Mouse (Mus musculus): ENCODE measurements around the gene Rad54l. TPM values are rescaled to one million over a fixed set of nuclear protein-coding genes. Genes with fewer than 3 reads are reported as not detected.

The Rad54l gene
- 11.4 and 12.1 TPM in 2 replicates for polyA plus RNA-seq (2015; fragmentation: Nextera tagmentation; extraction: Ambion mirVana)

DNA sequence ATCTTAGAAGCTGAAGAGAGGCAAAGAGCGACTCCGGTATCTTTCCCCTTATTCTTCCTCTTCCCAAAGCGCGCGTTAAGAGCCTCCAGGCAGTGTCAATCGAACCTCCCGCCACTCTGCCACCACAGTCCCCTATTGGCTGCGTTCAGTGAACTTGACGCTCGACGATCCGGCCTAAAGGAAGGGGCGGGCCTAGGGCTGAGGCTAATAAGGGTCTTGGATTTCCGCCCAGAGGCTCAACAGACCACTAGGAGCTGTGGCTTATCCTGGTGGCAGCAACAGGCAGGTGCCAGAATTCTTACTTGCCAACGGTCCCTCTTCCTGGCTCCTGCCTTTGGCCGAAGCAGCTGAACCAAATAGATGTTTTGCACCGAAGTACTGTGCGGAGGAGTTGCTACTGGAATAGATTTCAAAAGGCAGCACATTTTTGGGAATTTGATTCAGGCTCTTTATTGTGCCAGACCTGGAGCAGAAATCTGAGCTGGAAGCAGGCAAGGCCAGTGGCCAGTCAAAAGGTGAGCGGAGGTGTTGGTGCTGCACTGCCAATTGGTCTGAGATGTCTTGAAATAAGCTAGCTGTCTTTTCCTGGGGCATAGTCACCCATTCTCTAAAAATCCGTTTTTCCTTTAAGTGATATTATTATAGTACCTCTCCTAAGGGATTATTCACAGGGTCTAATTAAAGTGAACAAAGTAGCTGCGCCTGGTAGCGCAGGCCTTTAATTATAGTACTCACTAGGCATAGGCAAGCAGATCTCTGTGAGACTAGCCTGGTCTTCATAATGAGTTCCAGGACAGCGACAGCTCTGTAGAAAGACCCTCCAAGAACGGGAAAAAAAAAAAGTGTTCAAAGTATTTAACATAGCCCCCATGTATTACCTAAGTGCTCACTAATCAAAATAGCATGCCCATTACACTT lies at the start of gene Rad54l, which contains the start of gene Pomgnt1:
Gene Rad54l (minus strand): TSS at position 89 of the 918 bp plus-strand sequence.
Gene Pomgnt1 (plus strand): TSS at position 239 of the 918 bp plus-strand sequence.
- peak within 1 kb of the TSS; percentile 74 for H3K9ac ChIP-seq
- peak; percentile 98 for ATAC-seq (ENCODE audit: low FRiP score)
- peak within 1 kb of the TSS; percentile 54 for H3K4me3 ChIP-seq
- peaks cover 20% of the 10 kb centered on the region for H3K4me1 ChIP-seq (replicated peaks)
- peak within 1 kb of the TSS; percentile 70 for H3K4me2 ChIP-seq
- H3K27ac ChIP-seq: peak within 1 kb of the TSS; percentile 63
- no peaks in the 10 kb centered on the region for H3K27me3 ChIP-seq
- no peaks in the 10 kb centered on the region for H3K36me3 ChIP-seq
- no peaks in the 10 kb centered on the region for H3K9me3 ChIP-seq
- 7% methylated on average over 24 of the region's 24 CpGs for WGBS

DNA sequence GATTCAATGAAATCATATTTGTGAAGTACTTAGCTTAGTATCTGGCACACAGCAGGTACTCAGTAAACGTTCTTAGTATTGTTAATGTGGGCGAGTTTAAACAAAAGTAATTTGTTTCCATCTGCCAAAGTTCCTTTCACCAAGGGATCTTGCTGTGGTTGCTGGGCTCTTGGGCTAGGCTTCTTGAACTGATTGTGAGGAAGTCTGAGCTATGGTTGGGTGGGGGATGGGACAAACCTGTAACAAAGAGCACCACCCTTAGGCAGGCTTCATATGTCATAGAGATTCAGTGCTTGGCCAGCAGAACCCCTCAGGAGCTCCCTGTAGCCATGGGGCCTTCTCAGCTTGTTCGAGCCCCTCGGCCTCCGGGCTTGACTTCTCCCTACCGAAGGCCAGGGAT lies 49.6 kb upstream of the Rad54l start, which contains the start of the genes 1700042G07Rik and Gm49337:
Gene 1700042G07Rik (plus strand): TSS at position 301 of the 400 bp plus-strand sequence.
Gene Gm49337 (plus strand): TSS at position 313 of the 400 bp plus-strand sequence.
- no peak within 1 kb of the TSS for H3K4me2 ChIP-seq
- H3K4me1 ChIP-seq (replicated peaks): peaks cover 28% of the 10 kb centered on the region
- H3K4me3 ChIP-seq: no peak within 1 kb of the TSS
- no peaks in the 10 kb centered on the region for H3K36me3 ChIP-seq
- no peaks in the 10 kb centered on the region for H3K27me3 ChIP-seq
- 82% methylated on average over 6 of the region's 6 CpGs for WGBS
- no peak for ATAC-seq (ENCODE audit: low FRiP score)
- no peaks in the 10 kb centered on the region for H3K9me3 ChIP-seq
- H3K27ac ChIP-seq: no peak within 1 kb of the TSS
- no peak within 1 kb of the TSS for H3K9ac ChIP-seq

DNA sequence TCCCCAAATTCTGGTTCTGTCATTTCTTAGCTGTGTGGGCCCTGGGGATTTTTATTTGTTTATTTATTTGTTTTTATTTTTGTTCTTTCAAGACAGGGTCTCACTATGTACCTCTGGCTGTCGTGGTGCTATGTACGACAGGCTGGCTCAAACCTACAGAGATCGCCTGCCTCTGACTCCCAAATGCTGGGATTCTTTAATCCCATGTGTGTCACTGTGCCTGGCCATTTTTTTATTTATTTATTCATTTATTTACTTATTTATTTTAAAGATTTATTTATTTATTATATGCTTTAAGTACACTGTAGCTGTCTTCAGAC lies 45.8 kb upstream of the Rad54l start:
- Histone ChIP-seq H3K4me2 (no peak overlapping the region), H3K27me3 (no peaks in the 10 kb centered on the region), H3K27ac (no peak overlapping the region), H3K4me3 (no peak overlapping the region), H3K4me1 (replicated peaks) (no peaks in the 10 kb centered on the region; the same call in 1 of the 2 replicates), H3K36me3 (no peaks in the 10 kb centered on the region), H3K9me3 (no peaks in the 10 kb centered on the region), H3K9ac (no peak overlapping the region)
- 69% methylated on average over 3 of the region's 3 CpGs for WGBS
- ATAC-seq (ENCODE audit: low FRiP score): peak; percentile 65

- H3K9me3 ChIP-seq: no peaks in the 10 kb centered on the region
- ATAC-seq (ENCODE audit: low FRiP score): peak; percentile 79
- H3K27ac ChIP-seq: no peak overlapping the region
- H3K4me2 ChIP-seq: no peak overlapping the region
- no peak overlapping the region for H3K4me3 ChIP-seq
- H3K27me3 ChIP-seq: no peaks in the 10 kb centered on the region
- no peak overlapping the region for H3K9ac ChIP-seq
- no peaks in the 10 kb centered on the region for H3K36me3 ChIP-seq
- 89% methylated on average over 7 of the region's 8 CpGs for WGBS
- no peaks in the 10 kb centered on the region; the same call in 1 of the 2 replicates for H3K4me1 ChIP-seq (replicated peaks)
Measured at GRCm38 (mm10) chr4:116168617-116169352, 45.3 kb upstream of the Rad54l start.

DNA sequence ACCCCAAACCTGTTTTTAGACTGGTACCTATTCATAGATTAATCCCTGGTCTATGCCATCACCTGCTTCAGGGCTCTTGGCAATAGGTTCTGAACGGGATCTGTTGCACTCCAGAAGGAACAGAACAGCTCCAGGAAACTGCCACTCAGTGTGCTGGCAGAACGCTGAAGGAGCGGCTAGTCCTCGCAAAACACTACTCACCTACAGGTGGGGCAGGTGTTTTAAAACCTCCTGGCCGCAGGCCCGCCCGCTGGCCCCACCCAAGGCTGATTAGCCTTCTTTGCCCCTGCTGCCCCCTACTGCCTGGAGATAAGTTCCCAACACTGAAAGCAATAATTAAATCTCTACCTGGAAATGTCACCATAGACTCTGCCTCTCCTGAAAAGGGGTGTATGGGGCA lies 43.9 kb upstream of the Rad54l start, which contains the start of gene Tspan1:
Gene Tspan1 (minus strand): TSS at position 198 of the 400 bp plus-strand sequence.
- no peak within 1 kb of the TSS for H3K27ac ChIP-seq
- H3K9me3 ChIP-seq: no peaks in the 10 kb centered on the region
- no peak for ATAC-seq (ENCODE audit: low FRiP score)
- H3K36me3 ChIP-seq: no peaks in the 10 kb centered on the region
- 29% methylated on average over 7 of the region's 7 CpGs for WGBS
- no peaks in the 10 kb centered on the region for H3K4me1 ChIP-seq (replicated peaks)
- H3K4me2 ChIP-seq: no peak within 1 kb of the TSS
- H3K27me3 ChIP-seq: no peaks in the 10 kb centered on the region
- H3K4me3 ChIP-seq: no peak within 1 kb of the TSS
- H3K9ac ChIP-seq: no peak within 1 kb of the TSS

DNA sequence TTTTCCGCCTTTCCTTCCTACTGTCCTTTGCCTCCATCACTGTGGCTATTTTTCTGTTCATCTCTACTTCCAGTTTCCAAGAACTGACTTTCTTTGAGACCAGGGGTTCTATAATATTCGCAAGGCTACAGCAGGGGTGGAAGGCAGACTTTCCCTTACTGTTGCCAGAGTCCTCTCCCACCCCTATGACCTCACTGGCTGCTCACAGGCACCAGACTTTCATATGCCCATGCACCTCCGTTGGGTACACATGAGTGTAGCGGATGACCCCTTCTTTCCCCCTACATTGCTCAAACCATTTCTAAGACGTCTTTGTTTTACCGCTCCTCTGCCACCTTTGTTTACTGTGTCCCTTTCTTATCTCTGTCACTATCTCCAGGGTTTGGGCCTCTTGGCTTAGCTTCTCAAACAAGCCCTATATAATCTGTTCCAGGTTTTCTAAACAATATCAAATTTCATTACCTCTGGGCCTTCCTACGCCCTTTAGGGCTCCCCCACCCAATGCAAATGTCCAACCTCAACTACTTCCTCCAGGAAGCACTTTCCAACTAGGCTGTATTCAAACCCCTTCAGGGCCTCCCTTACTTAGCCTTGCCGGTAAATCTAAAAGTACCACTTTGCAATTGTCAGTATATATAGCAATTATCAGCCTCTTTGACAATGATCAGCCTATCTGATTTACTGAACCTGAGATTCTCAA lies 42.4 kb upstream of the Rad54l start:
- Histone ChIP-seq H3K36me3 (no peaks in the 10 kb centered on the region; the same call in 1 of the 2 replicates), H3K4me3 (no peak overlapping the region), H3K9ac (no peak overlapping the region), H3K27ac (no peak overlapping the region), H3K4me1 (replicated peaks) (no peaks in the 10 kb centered on the region), H3K4me2 (no peak overlapping the region), H3K27me3 (no peaks in the 10 kb centered on the region), H3K9me3 (no peaks in the 10 kb centered on the region)
- ATAC-seq (ENCODE audit: low FRiP score): no peak
- WGBS: 77% methylated on average over 8 of the region's 8 CpGs

DNA sequence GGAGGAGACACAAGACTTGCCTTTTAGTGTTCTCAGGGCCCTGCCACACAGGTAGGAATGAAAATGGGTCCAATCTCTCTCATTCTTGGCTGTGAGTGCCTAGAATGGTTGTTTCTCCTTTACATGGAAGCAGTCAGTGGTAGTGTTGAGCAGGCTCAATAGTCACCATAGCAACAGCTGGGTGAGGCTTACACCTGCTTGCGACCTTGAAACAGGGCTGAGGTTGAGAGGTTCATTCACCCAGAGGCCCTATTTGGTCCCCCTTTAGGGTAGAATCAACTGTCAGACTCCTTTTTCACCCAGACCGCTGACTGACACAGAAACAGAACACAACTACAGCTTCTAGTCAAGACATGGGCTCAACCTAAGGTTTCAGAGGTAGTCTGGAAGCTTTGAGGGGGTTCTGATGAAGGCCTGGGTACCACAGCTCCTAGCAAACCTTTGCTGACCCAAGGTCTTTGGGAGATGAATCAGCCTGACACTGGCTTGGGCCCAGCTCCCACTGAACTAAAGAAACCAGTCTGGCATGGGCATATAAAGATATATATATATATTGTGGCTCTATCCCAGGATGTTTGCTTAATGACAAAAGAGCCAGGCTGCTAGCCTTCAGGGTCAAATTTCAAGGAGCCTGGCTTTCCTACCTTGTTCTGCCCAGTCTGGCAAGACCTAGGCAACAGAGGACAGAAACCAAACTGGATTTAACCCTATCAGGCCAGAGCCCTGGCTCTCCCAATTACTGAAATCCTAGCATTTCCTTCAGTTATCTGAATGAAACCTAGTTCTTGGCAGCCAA lies 41.5 kb upstream of the Rad54l start:
- Histone ChIP-seq H3K36me3 (peaks cover 7% of the 10 kb centered on the region; the same call in 1 of the 2 replicates), H3K4me1 (replicated peaks) (no peaks in the 10 kb centered on the region), H3K9ac (no peak overlapping the region), H3K27me3 (no peaks in the 10 kb centered on the region), H3K4me2 (no peak overlapping the region), H3K9me3 (no peaks in the 10 kb centered on the region), H3K27ac (no peak overlapping the region), H3K4me3 (no peak overlapping the region)
- no peak for ATAC-seq (ENCODE audit: low FRiP score)
- 83% methylated on average over 2 of the region's 2 CpGs for WGBS

DNA sequence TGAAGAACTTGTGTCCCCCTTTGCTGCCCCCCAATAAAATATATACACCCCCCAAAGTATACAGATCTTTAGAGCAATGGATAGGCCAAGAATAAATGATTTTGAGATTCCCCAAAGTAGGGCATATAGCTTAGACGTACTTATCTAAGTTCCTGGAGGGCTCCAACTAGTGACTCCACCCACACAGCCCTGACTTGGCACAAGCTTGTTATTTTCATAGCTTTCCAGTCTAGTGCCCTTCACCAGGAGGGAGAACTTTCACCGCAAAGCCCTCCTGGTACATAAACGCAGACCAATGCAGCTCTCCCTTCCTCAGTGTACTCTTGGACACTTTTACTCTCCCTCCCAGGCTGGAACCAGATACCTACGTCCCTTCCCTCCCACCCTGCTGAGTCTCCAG lies 38.7 kb upstream of the Rad54l start:
- Histone ChIP-seq H3K36me3 (peaks cover 33% of the 10 kb centered on the region), H3K9me3 (no peaks in the 10 kb centered on the region), H3K4me1 (replicated peaks) (no peaks in the 10 kb centered on the region), H3K4me3 (no peak overlapping the region), H3K9ac (no peak overlapping the region), H3K4me2 (no peak overlapping the region), H3K27ac (no peak overlapping the region), H3K27me3 (no peaks in the 10 kb centered on the region)
- 86% methylated on average over 4 of the region's 4 CpGs for WGBS
- no peak for ATAC-seq (ENCODE audit: low FRiP score)

DNA sequence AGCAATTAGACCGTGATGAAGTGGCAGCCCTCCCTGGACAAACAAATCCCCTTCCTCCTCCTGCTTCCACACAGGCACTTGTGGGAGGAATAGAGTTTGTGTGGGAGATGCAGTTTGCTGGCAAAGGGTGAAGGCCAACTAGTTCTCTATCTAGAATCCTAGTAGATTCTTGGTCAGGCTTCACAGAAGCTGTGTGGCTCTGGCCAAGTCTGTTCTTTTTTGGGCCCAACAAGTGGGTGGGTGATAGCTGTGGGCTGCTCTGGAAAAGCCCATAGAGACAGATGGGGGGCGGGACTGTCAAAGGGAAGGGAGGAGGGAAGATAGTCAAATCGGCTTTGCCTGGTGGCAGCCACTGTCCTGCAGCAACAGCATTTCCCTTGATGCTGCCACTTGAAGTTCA lies 37.3 kb upstream of the Rad54l start:
- Histone ChIP-seq H3K9ac (no peak overlapping the region), H3K27ac (no peak overlapping the region), H3K4me1 (replicated peaks) (no peaks in the 10 kb centered on the region), H3K27me3 (no peaks in the 10 kb centered on the region), H3K4me2 (no peak overlapping the region), H3K9me3 (no peaks in the 10 kb centered on the region), H3K4me3 (no peak overlapping the region), H3K36me3 (peaks cover 46% of the 10 kb centered on the region)
- no peak for ATAC-seq (ENCODE audit: low FRiP score)
- 92% methylated on average over 3 of the region's 3 CpGs for WGBS

DNA sequence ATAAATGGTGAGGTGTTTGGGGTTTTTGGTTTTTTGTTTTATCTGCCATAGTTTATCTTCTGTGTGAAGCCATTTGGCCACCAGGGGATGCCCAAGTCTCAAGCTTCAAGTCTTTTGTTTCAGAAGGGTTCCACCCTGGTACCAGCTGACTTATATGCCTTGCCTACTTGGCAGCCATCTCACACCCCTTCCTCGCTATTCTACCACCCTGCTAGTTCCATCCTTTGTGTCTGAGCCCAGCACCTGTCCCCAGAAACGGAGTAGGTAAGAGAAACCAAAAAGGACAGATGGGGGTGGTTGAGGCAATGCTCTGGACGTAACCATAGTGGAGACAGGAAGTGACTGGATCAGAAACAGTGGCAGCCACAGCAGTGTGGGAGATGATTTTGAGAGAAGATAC lies 36.4 kb upstream of the Rad54l start:
- H3K4me2 ChIP-seq: no peak overlapping the region
- 74% methylated on average over 3 of the region's 3 CpGs for WGBS
- no peaks in the 10 kb centered on the region for H3K9me3 ChIP-seq
- H3K36me3 ChIP-seq: peaks cover 55% of the 10 kb centered on the region
- no peak overlapping the region for H3K4me3 ChIP-seq
- no peaks in the 10 kb centered on the region for H3K27me3 ChIP-seq
- no peak overlapping the region for H3K9ac ChIP-seq
- 0 out of 2 replicates have a peak overlapping the region, but pooled peaks have one; percentile 24 for H3K27ac ChIP-seq
- ATAC-seq (ENCODE audit: low FRiP score): peak; percentile 43; the same call in 1 of the 2 replicates
- H3K4me1 ChIP-seq (replicated peaks): no peaks in the 10 kb centered on the region

DNA sequence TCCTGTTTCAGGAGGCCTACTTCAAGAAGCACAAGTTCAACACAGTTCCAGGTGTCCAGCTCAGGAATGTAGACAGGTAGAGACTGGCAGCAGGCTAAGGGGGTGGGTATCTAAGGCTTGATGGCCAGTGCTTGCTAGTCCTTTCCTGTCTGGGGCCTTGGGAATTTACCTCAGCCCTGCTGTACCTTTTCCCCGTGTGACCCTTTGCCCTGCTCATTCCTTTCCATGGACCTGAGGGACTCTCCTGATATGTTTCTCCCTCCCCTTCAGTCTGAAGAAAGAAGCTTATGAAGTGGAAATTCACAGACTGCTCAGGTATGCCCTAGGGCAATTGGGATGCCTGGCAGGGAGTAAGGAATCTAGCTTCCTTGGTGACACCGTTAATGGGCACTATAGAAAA lies 34.4 kb upstream of the Rad54l start:
- WGBS: 88% methylated on average over 2 of the region's 2 CpGs

More for the DNA sequence above, 34.4 kb upstream of the Rad54l start:
- H3K9me3 ChIP-seq: no peaks in the 10 kb centered on the region
- no peak overlapping the region for H3K4me2 ChIP-seq
- no peak for ATAC-seq (ENCODE audit: low FRiP score)
- no peak overlapping the region for H3K4me3 ChIP-seq
- H3K9ac ChIP-seq: no peak overlapping the region
- no peaks in the 10 kb centered on the region for H3K4me1 ChIP-seq (replicated peaks)
- no peak overlapping the region for H3K27ac ChIP-seq
- no peaks in the 10 kb centered on the region for H3K27me3 ChIP-seq
- H3K36me3 ChIP-seq: peaks cover 75% of the 10 kb centered on the region

All from hindbrain, embryonic 13.5 days (tissue).